Mouse (Mus musculus) limb, embryonic 15.5 days (tissue): ENCODE measurements at regions not wholly inside any gene's neighbourhood (a gene's known extent, or its start where the extent isn't known, plus 50 kb on each side); places are given as distances from the start of the nearest gene placed in this dataset.

ENCODE experiments used
- ATAC-seq: fragments of 200-750 bp; cut with Nextera tagmentation; 2 replicates; pipeline ENCODE4 v1.8.0; 2017; ENCODE audit warnings: low read depth, moderate TSS enrichment; ENCODE audit not compliant: insufficient number of reproducible peaks, low FRiP score, low TSS enrichment
- H3K27ac ChIP-seq: fragments of 300-500 bp; sonication (generic); 2 replicates; pipeline ENCODE4 v1.5.1; 2015; ENCODE audit warnings: moderate library complexity, mild to moderate bottlenecking, inconsistent platforms
- H3K27me3 ChIP-seq: fragments of 300-500 bp; sonication (generic); 2 replicates; pipeline ENCODE4 v1.6.1; 2015; ENCODE audit warnings: inconsistent platforms
- H3K36me3 ChIP-seq: fragments of 300-500 bp; sonication (generic); 2 replicates; pipeline ENCODE4 v1.6.1; 2015; ENCODE audit warnings: inconsistent platforms
- H3K4me1 ChIP-seq: fragments of 300-500 bp; sonication (generic); 2 replicates; pipeline ENCODE4 v1.6.1; 2015; ENCODE audit warnings: inconsistent platforms
- H3K4me2 ChIP-seq: fragments of 300-500 bp; sonication (generic); 2 replicates; pipeline ENCODE4 v1.6.1; 2015; ENCODE audit warnings: mild to moderate bottlenecking, inconsistent platforms
- H3K4me3 ChIP-seq: fragments of 300-500 bp; sonication (generic); 2 replicates; pipeline ENCODE4 v1.5.1; 2015; ENCODE audit warnings: mild to moderate bottlenecking, inconsistent platforms
- H3K9ac ChIP-seq: fragments of 300-500 bp; sonication (generic); 2 replicates; pipeline ENCODE4 v1.6.1; 2015; ENCODE audit warnings: inconsistent platforms
- H3K9me3 ChIP-seq: fragments of 300-500 bp; sonication (generic); 2 replicates; pipeline ENCODE4 v1.6.1; 2016; ENCODE audit warnings: inconsistent platforms
- WGBS: fragments of 180-500 bp; shearing (Covaris S2); methylation state at CpG from one replicate; pipeline ENCODE4 v1.1.7; 2015; 5-methylcytosine and 5-hydroxymethylcytosine counted together

- no peak overlapping the region for H3K9ac ChIP-seq
- no peaks in the 10 kb centered on the region for H3K4me1 ChIP-seq
- ATAC-seq, result no peak
- no peaks in the 10 kb centered on the region for H3K36me3 ChIP-seq
- no peaks in the 10 kb centered on the region for H3K9me3 ChIP-seq
- peaks cover 8% of the 10 kb centered on the region for H3K27me3 ChIP-seq
- H3K4me2 ChIP-seq, result no peak overlapping the region
- 20% methylated on average over 15 of the region's 15 CpGs for WGBS
- no peak overlapping the region for H3K27ac ChIP-seq
- H3K4me3 ChIP-seq, result no peak overlapping the region
Measured at GRCm38 (mm10) chr12:107307094-107307740, 181.2 kb upstream of the 3110018I06Rik start.

DNA sequence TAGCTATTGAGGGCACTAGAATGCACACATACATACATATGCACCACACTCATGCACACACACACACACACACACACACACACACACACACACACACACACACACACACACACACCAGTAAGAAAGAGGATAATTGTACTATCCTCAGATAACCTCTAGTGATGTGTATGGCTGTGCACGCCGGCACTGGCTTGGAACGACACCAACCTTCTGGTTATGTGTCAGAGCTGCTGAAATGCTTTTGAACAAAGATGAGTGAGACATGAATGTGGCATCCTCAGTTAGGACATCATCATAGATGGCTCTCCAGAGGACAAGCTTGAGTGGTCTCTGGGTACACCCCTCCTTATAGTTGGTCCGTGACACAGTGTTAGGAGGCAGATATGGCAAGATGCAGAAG, 173.0 kb upstream of the 3110018I06Rik start:
- Histone ChIP-seq H3K27me3 (no peaks in the 10 kb centered on the region), H3K4me2 (no peak overlapping the region), H3K27ac (no peak overlapping the region), H3K4me3 (no peak overlapping the region), H3K4me1 (no peaks in the 10 kb centered on the region), H3K36me3 (no peaks in the 10 kb centered on the region), H3K9me3 (no peaks in the 10 kb centered on the region), H3K9ac (no peak overlapping the region)
- 90% methylated on average over 4 of the region's 4 CpGs for WGBS
- ATAC-seq, result no peak

DNA sequence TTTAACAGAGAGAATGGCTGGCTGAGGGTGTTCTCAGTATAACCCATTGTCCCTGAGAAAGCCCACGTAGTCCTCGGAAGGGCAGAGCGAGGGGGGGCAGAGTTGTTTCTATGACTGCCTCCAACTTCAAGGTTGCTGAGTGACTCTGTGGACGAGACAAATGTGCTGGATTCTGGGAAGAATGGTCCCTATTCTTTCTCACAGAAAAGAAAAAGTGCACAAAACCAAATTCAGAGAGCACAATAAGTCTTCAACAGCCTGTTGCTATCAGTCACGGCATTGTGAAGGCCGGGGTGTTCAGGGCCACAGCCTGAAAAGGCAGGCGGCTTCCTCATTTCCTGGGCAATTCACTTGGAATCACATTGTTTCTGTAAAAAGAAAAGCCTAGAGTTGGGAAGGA, 165.6 kb upstream of the 3110018I06Rik start:
- H3K36me3 ChIP-seq, result no peaks in the 10 kb centered on the region
- no peak overlapping the region for H3K4me2 ChIP-seq
- H3K4me1 ChIP-seq, result no peaks in the 10 kb centered on the region
- no peak overlapping the region for H3K4me3 ChIP-seq
- 85% methylated on average over 7 of the region's 7 CpGs for WGBS
- H3K9ac ChIP-seq, result no peak overlapping the region
- H3K27ac ChIP-seq, result no peak overlapping the region
- no peaks in the 10 kb centered on the region for H3K9me3 ChIP-seq
- ATAC-seq, result no peak
- peaks cover 4% of the 10 kb centered on the region; the same call in 1 of the 2 replicates for H3K27me3 ChIP-seq

GRCm38 (mm10) chr12:107326101-107326500, 162.3 kb upstream of the 3110018I06Rik start:
- peaks cover 3% of the 10 kb centered on the region; the same call in 1 of the 2 replicates for H3K4me1 ChIP-seq
- no peak overlapping the region for H3K27ac ChIP-seq
- WGBS, result 91% methylated on average over 10 of the region's 10 CpGs
- no peak overlapping the region for H3K9ac ChIP-seq
- H3K4me2 ChIP-seq, result no peak overlapping the region
- H3K4me3 ChIP-seq, result no peak overlapping the region
- no peaks in the 10 kb centered on the region for H3K36me3 ChIP-seq
- H3K9me3 ChIP-seq, result no peaks in the 10 kb centered on the region
- H3K27me3 ChIP-seq, result peaks cover 9% of the 10 kb centered on the region; the same call in 1 of the 2 replicates
- no peak for ATAC-seq

GRCm38 (mm10) chr12:107327107-107327770, 161.2 kb upstream of the 3110018I06Rik start:
- no peaks in the 10 kb centered on the region for H3K36me3 ChIP-seq
- no peak overlapping the region for H3K27ac ChIP-seq
- no peak for ATAC-seq
- no peaks in the 10 kb centered on the region for H3K9me3 ChIP-seq
- no peak overlapping the region for H3K9ac ChIP-seq
- H3K4me2 ChIP-seq, result no peak overlapping the region
- H3K27me3 ChIP-seq, result peaks cover 9% of the 10 kb centered on the region; the same call in 1 of the 2 replicates
- H3K4me3 ChIP-seq, result no peak overlapping the region
- 68% methylated on average over 9 of the region's 9 CpGs for WGBS
- peaks cover 3% of the 10 kb centered on the region; the same call in 1 of the 2 replicates for H3K4me1 ChIP-seq

DNA sequence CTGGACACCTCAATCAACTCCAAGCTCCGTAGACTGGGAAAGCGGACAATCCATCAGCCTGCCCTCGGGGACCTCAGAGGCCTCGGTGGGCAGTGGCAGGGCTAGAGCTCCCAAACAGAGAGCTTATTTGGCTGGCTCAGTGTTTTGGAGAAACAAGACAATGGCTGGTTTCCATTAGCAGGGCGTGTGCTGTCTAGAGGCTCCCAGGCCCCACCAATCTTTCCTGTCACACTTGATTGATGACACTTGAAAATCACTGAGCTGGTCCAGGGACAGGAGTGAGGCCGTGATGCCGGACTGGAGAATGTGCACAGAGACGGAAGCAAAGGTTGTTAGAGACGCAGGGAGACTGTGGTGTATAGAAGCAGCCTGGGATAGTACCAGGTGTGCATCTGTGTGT, 159.4 kb upstream of the 3110018I06Rik start:
- H3K27me3 ChIP-seq, result peaks cover 9% of the 10 kb centered on the region; the same call in 1 of the 2 replicates
- ATAC-seq, result no peak
- no peak overlapping the region for H3K27ac ChIP-seq
- H3K4me3 ChIP-seq, result no peak overlapping the region
- H3K4me2 ChIP-seq, result no peak overlapping the region
- peaks cover 3% of the 10 kb centered on the region; the same call in 1 of the 2 replicates for H3K4me1 ChIP-seq
- H3K9me3 ChIP-seq, result no peaks in the 10 kb centered on the region
- H3K36me3 ChIP-seq, result no peaks in the 10 kb centered on the region
- no peak overlapping the region for H3K9ac ChIP-seq
- 23% methylated on average over 9 of the region's 9 CpGs for WGBS

GRCm38 (mm10) chr12:107334366-107334765, 154.1 kb upstream of the 3110018I06Rik start:
- Histone ChIP-seq H3K27me3 (no peaks in the 10 kb centered on the region), H3K4me2 (no peak overlapping the region), H3K4me1 (no peaks in the 10 kb centered on the region), H3K36me3 (no peaks in the 10 kb centered on the region), H3K9ac (no peak overlapping the region), H3K27ac (no peak overlapping the region), H3K9me3 (no peaks in the 10 kb centered on the region), H3K4me3 (no peak overlapping the region)
- no peak for ATAC-seq
- 55% methylated on average over 8 of the region's 8 CpGs for WGBS

DNA sequence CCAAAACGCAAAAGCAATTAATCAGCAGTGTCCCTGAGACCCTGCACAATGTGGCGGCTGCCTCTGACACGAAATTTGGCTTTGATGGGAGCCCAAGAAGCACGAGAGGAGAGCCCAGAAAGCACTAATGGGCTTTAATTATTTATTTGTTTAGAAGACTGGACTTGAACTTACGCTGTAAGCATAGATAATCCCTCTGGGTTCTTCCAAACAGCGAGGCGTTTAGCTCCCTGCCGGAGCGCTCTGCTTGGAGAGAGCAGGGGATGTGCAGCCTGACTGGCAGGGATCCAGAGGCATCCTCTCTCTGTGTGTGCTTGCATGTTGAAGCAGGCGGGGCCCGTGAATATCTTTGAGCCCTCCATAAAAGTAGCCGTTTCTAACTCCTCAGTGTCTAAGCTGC, 153.3 kb upstream of the 3110018I06Rik start:
- Histone ChIP-seq H3K9ac (no peak overlapping the region), H3K27ac (peak overlapping the region; percentile 35; the same call in 1 of the 2 replicates), H3K4me1 (no peaks in the 10 kb centered on the region), H3K4me3 (no peak overlapping the region), H3K9me3 (no peaks in the 10 kb centered on the region), H3K27me3 (no peaks in the 10 kb centered on the region), H3K4me2 (no peak overlapping the region), H3K36me3 (no peaks in the 10 kb centered on the region)
- WGBS, result 38% methylated on average over 12 of the region's 12 CpGs
- ATAC-seq, result no peak

DNA sequence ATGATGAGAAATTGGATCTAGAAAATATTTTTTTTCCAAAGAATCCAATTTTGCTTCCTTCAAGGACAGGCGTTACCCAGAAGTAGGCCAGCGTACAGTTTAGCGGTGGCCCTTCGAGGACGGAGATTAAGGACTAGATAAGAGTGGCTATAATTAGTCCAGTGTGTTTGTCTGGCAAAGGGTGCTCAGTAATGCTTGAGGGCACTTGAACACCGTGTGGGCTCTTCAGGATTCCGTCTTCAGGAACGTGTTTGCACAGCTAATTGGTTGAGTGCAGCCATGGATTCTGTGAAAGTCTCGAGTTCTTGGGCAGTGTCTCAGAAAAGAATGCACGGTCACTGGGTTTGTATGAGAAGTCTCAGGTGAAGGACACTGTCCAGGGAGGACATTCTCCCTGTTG, 149.7 kb upstream of the 3110018I06Rik start:
- ATAC-seq, result no peak
- H3K27ac ChIP-seq, result no peak overlapping the region
- 73% methylated on average over 10 of the region's 10 CpGs for WGBS

GRCm38 (mm10) chr12:107356211-107356610, 132.2 kb upstream of the 3110018I06Rik start:
- H3K9me3 ChIP-seq, result no peaks in the 10 kb centered on the region
- H3K27me3 ChIP-seq, result no peaks in the 10 kb centered on the region
- H3K4me1 ChIP-seq, result no peaks in the 10 kb centered on the region
- no peak overlapping the region for H3K4me2 ChIP-seq
- no peak overlapping the region for H3K9ac ChIP-seq
- H3K4me3 ChIP-seq, result no peak overlapping the region
- no peak for ATAC-seq
- 34% methylated on average over 6 of the region's 6 CpGs for WGBS
- H3K36me3 ChIP-seq, result no peaks in the 10 kb centered on the region
- no peak overlapping the region for H3K27ac ChIP-seq

More for the DNA sequence above, 149.7 kb upstream of the 3110018I06Rik start:
- Histone ChIP-seq H3K9ac (no peak overlapping the region), H3K4me1 (no peaks in the 10 kb centered on the region), H3K9me3 (no peaks in the 10 kb centered on the region), H3K4me3 (no peak overlapping the region), H3K36me3 (no peaks in the 10 kb centered on the region), H3K27me3 (no peaks in the 10 kb centered on the region), H3K4me2 (no peak overlapping the region)

DNA sequence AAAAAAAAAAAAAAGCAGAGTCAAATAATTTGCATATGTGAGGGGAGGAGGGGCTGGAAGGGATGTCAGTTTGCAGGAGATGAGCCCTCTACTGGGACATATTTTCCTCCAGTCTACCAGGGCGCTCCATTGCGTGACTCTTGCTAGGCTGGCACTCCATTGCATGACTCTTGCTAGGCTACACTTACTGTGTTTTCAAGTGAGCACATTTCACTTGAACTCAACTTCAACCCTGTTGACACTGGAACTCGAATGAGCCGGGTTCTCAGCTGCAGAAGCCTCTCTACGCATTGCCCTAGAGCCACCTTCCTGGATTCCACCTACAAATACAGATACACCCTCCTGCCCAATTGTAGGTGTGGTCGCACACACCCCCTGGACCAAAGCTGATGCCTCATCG, 131.5 kb upstream of the 3110018I06Rik start:
- H3K27ac ChIP-seq, result no peak overlapping the region
- 87% methylated on average over 7 of the region's 7 CpGs for WGBS
- H3K9me3 ChIP-seq, result no peaks in the 10 kb centered on the region
- H3K36me3 ChIP-seq, result no peaks in the 10 kb centered on the region
- H3K27me3 ChIP-seq, result no peaks in the 10 kb centered on the region
- H3K4me2 ChIP-seq, result no peak overlapping the region
- ATAC-seq, result no peak
- H3K9ac ChIP-seq, result no peak overlapping the region
- H3K4me1 ChIP-seq, result no peaks in the 10 kb centered on the region
- no peak overlapping the region for H3K4me3 ChIP-seq

DNA sequence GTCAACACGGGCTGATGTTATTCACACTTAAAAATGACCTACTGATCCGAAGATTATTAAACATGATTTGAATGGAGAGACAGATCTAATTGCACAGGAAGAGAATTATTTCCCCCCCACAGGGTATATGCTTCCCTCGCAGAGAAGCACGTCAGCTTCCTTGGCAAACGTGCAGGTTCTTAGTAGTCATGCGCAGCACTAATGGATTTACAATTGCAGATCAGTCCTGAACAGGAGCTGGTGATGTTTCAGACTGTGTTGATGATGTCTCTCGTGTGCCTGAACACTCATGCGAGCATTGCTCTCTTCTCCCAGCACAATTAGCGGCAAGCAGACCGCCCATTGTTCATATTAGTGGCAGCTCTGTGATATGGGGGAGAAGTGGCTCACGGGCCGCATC, 127.9 kb upstream of the 3110018I06Rik start:
- WGBS, result 82% methylated on average over 12 of the region's 12 CpGs
- H3K36me3 ChIP-seq, result no peaks in the 10 kb centered on the region

More for the DNA sequence above, 127.9 kb upstream of the 3110018I06Rik start:
- no peak for ATAC-seq
- Histone ChIP-seq H3K27me3 (no peaks in the 10 kb centered on the region), H3K9me3 (no peaks in the 10 kb centered on the region), H3K27ac (no peak overlapping the region), H3K9ac (no peak overlapping the region), H3K4me1 (no peaks in the 10 kb centered on the region), H3K4me3 (no peak overlapping the region), H3K4me2 (no peak overlapping the region)
